Mouse (Mus musculus) erythroblast, adult 5-6 weeks (primary cell): ENCODE data around the gene Nol12. TPM values are rescaled to one million over a fixed set of nuclear protein-coding genes. Genes with fewer than 3 reads are reported as not detected.

Source experiments
- ATAC-seq: replicated peaks from 2 replicates; pipeline ENCODE4 v1.8.0; 2016; ENCODE audit warnings: moderate number of reproducible peaks, mild to moderate bottlenecking, moderate TSS enrichment, inconsistent platforms; ENCODE audit not compliant: poor library complexity, low FRiP score, severe bottlenecking
- total RNA-seq, 2 experiments: library from RNA; stranded (forward) in 1 of 2; stranded (reverse) in 1 of 2; fragments of 150-400 nt in 1 of 2; fragments of 200-764, 138-1000 nt in 1 of 2; gene quantifications; 2 replicates each; pipeline versions ENCODE4 v1.2.3 to v1.2.4; 2015 to 2017; ENCODE audit warnings: low replicate concordance in 2 of 2

Gene Nol12
- total RNA-seq, 2 experiments from 2014 or later: 1.5 to 7.6 TPM

GRCm38 (mm10) chr15:78986536-78987220 is 51.9 kb downstream of the Nol12 start:
- ATAC-seq: no peak

GRCm38 (mm10) chr15:78988499-78988971 is 53.8 kb downstream of the Nol12 start:
- no peak for ATAC-seq

- ATAC-seq: no peak
Measured at GRCm38 (mm10) chr15:78989152-78990092, 54.7 kb downstream of the Nol12 start.

GRCm38 (mm10) chr15:78990093-78990463 is 55.3 kb downstream of the Nol12 start:
- no peak for ATAC-seq

- no peak for ATAC-seq
Measured at GRCm38 (mm10) chr15:78990970-78991525, 56.3 kb downstream of the Nol12 start.

- ATAC-seq: no peak
Measured at GRCm38 (mm10) chr15:78992235-78992634, 57.5 kb downstream of the Nol12 start.

- no peak for ATAC-seq
Measured at GRCm38 (mm10) chr15:78992925-78993324, 58.2 kb downstream of the Nol12 start.

Other genes with a start within 250 kb of the Nol12 start
- not detected in 2 replicates for gene Elfn2, start 216.2 kb upstream of the Nol12 start, total RNA-seq (2015; ENCODE audit: low replicate concordance)
- 0.09 TPM in 1 of 2 replicates, not detected in the other for gene Elfn2, start 216.2 kb upstream of the Nol12 start, total RNA-seq (2017; ENCODE audit: low replicate concordance)
- gene Mfng, start 161.5 kb upstream of the Nol12 start, total RNA-seq (2015; ENCODE audit: low replicate concordance): 0.38 and 1.7 TPM in 2 replicates
- gene Mfng, start 161.5 kb upstream of the Nol12 start, total RNA-seq (2017; ENCODE audit: low replicate concordance): 0.17 and 0.98 TPM in 2 replicates
- 0.58 TPM in 1 of 2 replicates, not detected in the other for gene Card10, start 131.9 kb upstream of the Nol12 start, total RNA-seq (2015; ENCODE audit: low replicate concordance)
- 0.56 TPM in 1 of 2 replicates, not detected in the other for gene Card10, start 131.9 kb upstream of the Nol12 start, total RNA-seq (2017; ENCODE audit: low replicate concordance)
- gene Cdc42ep1, start 92.3 kb upstream of the Nol12 start, total RNA-seq (2015; ENCODE audit: low replicate concordance): not detected in 2 replicates
- gene Cdc42ep1, start 92.3 kb upstream of the Nol12 start, total RNA-seq (2017; ENCODE audit: low replicate concordance): 0.70 TPM in 1 of 2 replicates, not detected in the other
- gene Lgals2, start 79.4 kb upstream of the Nol12 start, total RNA-seq (2015; ENCODE audit: low replicate concordance): not detected in 2 replicates
- gene Lgals2, start 79.4 kb upstream of the Nol12 start, total RNA-seq (2017; ENCODE audit: low replicate concordance): not detected in 2 replicates
- 6.5 and 17.1 TPM in 2 replicates for gene Gga1, start 57.7 kb upstream of the Nol12 start, total RNA-seq (2015; ENCODE audit: low replicate concordance)
- 3.5 and 3.7 TPM in 2 replicates for gene Gga1, start 57.7 kb upstream of the Nol12 start, total RNA-seq (2017; ENCODE audit: low replicate concordance)
- not detected in 2 replicates for gene Gm49510, start 35.3 kb upstream of the Nol12 start, total RNA-seq (2015; ENCODE audit: low replicate concordance)
- 0.56 and 0.77 TPM in 2 replicates for gene Gm49510, start 35.3 kb upstream of the Nol12 start, total RNA-seq (2017; ENCODE audit: low replicate concordance)
- 13.6 and 15.2 TPM in 2 replicates for gene Sh3bp1, start 35.2 kb upstream of the Nol12 start, total RNA-seq (2015; ENCODE audit: low replicate concordance)
- 4.5 and 8.8 TPM in 2 replicates for gene Sh3bp1, start 35.2 kb upstream of the Nol12 start, total RNA-seq (2017; ENCODE audit: low replicate concordance)
- gene Pdxp, start 21.0 kb upstream of the Nol12 start, total RNA-seq (2015; ENCODE audit: low replicate concordance): 2.7 and 9.4 TPM in 2 replicates
- not detected in 2 replicates for gene Pdxp, start 21.0 kb upstream of the Nol12 start, total RNA-seq (2017; ENCODE audit: low replicate concordance)
- 46.1 and 56.2 TPM in 2 replicates for gene Lgals1, start 8.2 kb upstream of the Nol12 start, total RNA-seq (2015; ENCODE audit: low replicate concordance)
- 77.5 and 79.0 TPM in 2 replicates for gene Lgals1, start 8.2 kb upstream of the Nol12 start, total RNA-seq (2017; ENCODE audit: low replicate concordance)
- 42.6 and 43.6 TPM in 2 replicates for gene Triobp, start 12.8 kb downstream of the Nol12 start, total RNA-seq (2015; ENCODE audit: low replicate concordance)
- gene Triobp, start 12.8 kb downstream of the Nol12 start, total RNA-seq (2017; ENCODE audit: low replicate concordance): 16.3 and 20.9 TPM in 2 replicates
- 6.5 and 8.6 TPM in 2 replicates for gene H1f0, start 93.5 kb downstream of the Nol12 start, total RNA-seq (2015; ENCODE audit: low replicate concordance)
- gene H1f0, start 93.5 kb downstream of the Nol12 start, total RNA-seq (2017; ENCODE audit: low replicate concordance): 8.2 and 20.5 TPM in 2 replicates
- not detected in 2 replicates for gene Galr3, start 107.0 kb downstream of the Nol12 start, total RNA-seq (2015; ENCODE audit: low replicate concordance)
- not detected in 2 replicates for gene Galr3, start 107.0 kb downstream of the Nol12 start, total RNA-seq (2017; ENCODE audit: low replicate concordance)
- gene Ankrd54, start 128.0 kb downstream of the Nol12 start, total RNA-seq (2015; ENCODE audit: low replicate concordance): 12.3 and 20.0 TPM in 2 replicates
- 7.5 and 11.4 TPM in 2 replicates for gene Ankrd54, start 128.0 kb downstream of the Nol12 start, total RNA-seq (2017; ENCODE audit: low replicate concordance)
- 29.4 and 47.6 TPM in 2 replicates for gene Eif3l, start 140.2 kb downstream of the Nol12 start, total RNA-seq (2015; ENCODE audit: low replicate concordance)
- 51.3 and 56.2 TPM in 2 replicates for gene Eif3l, start 140.2 kb downstream of the Nol12 start, total RNA-seq (2017; ENCODE audit: low replicate concordance)
- gene Micall1, start 174.0 kb downstream of the Nol12 start, total RNA-seq (2015; ENCODE audit: low replicate concordance): 0.77 and 1.9 TPM in 2 replicates
- 0.68 and 0.98 TPM in 2 replicates for gene Micall1, start 174.0 kb downstream of the Nol12 start, total RNA-seq (2017; ENCODE audit: low replicate concordance)
- 16.1 and 20.7 TPM in 2 replicates for gene Polr2f, start 206.1 kb downstream of the Nol12 start, total RNA-seq (2015; ENCODE audit: low replicate concordance)
- gene Polr2f, start 206.1 kb downstream of the Nol12 start, total RNA-seq (2017; ENCODE audit: low replicate concordance): 10.8 and 13.9 TPM in 2 replicates
- gene 1700088E04Rik, start 206.3 kb downstream of the Nol12 start, total RNA-seq (2015; ENCODE audit: low replicate concordance): not detected in 2 replicates
- not detected in 2 replicates for gene 1700088E04Rik, start 206.3 kb downstream of the Nol12 start, total RNA-seq (2017; ENCODE audit: low replicate concordance)
- not detected in 2 replicates for gene Sox10, start 230.3 kb downstream of the Nol12 start, total RNA-seq (2015; ENCODE audit: low replicate concordance)
- not detected in 2 replicates for gene Sox10, start 230.3 kb downstream of the Nol12 start, total RNA-seq (2017; ENCODE audit: low replicate concordance)